Mouse (Mus musculus) adrenal gland, adult (tissue): Measurements from ENCODE around the gene Xpo5.
A peak's percentile ranks its signal among the peaks of the same experiment; 100 is the strongest.

Source experiments
- DNase-seq, 2 experiments: peaks; one replicate each; pipeline ENCODE4 v3.0.0; 2022 to 2023; ENCODE audit warnings: low spot score in 1 of 2; ENCODE audit not compliant: inconsistent age in 2 of 2

Gene Xpo5

DNA sequence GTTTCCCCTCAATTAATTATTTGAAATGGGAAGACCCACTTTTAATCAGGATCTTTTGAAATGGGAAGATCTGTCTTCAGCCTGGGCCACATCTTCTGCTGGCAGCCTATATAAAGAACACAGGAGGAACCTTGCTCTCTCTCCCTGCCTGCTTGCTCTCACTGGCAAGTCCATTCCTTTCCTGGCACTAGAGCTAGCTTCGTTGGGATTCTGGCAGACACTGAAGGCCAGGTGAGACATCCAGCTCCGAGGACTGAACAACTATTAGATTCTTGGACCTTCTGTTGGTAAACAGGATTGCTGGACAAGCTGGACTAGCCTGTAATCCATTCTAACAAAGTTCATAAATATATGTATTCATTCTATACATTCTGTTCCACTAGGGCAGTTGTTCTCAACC is 13.8 kb upstream of the Xpo5 start:
- peak in 1 of 2 experiments; percentile 69 for DNase-seq

DNA sequence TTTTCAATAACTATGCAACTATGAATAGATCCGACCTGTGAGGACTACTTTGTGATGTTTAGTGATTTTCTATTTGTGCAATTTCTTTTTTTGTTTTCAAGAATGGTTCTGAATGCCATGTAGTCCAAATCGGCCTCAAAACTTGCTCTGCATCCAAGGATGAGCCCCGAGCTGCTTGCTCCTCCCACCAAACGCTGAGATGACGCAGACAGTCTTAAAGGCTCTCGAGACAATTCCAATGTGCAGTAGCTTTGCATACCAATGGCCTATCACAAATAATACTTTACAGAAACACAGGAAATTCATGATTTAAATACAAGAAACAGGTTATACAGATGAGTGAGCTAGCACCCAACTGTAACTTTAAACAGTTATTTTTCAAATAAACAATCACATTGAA is 1.4 kb upstream of the Xpo5 start:
- DNase-seq = peak; percentile 55 to 78

DNA sequence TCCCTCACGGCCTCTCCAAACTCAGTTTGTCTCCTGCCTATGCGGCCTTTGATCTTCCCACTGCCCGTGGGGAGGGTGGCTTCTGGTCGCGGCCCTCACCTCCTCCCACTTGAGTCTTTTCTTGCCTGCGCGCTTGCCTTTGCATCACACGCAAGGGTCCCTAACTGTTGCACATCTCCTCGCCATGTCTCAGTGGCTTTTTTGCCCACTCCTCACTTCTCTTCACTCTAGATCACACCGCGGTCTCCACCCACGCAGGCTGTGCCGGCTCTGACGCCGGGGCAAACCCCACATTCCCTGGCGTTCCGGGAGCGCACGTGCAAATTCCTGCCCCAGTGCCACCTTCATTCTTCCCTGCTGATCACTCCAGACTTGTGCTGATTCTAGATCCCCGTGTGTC is 496 bp downstream of the Xpo5 start:
- DNase-seq = no peak

DNA sequence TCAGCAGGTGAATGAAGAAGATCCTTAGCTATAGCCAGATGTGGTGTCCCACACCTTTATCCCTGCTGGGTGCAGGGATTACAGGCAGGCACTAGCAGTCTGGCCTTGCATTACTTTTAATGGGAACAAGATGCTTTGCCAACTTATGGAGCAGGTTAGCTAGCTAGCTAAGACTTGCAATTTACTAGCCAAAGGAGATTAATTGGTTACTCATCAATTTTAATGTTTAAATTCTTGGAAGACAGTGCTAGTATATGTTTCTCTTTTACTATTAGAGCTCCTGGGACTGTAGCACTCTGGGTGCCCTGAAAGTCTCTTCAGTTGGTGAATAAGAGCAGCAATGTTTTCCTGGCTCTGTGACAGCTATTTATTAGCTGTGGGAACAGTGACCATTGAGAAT is 4.1 kb downstream of the Xpo5 start:
- DNase-seq = no peak

DNA sequence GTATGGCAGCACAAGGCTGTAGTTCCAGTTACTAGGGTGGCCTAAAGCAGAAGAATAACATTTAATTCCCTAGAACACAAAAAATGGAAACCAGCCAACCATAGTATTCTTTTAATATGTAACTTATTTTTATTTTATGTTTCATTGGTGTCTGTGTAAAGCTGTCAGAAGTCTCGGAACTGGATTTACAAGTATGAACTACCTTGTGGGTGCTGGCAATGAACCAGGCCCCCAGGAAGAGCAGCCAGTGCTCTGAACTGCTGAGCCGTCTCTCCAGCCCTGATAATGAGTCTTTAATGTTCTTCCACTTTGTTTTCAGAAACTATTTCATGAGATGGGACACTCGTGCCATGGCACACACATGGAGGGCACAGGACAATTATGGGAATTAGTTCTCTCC is 8.0 kb downstream of the Xpo5 start:
- no peak for DNase-seq

DNA sequence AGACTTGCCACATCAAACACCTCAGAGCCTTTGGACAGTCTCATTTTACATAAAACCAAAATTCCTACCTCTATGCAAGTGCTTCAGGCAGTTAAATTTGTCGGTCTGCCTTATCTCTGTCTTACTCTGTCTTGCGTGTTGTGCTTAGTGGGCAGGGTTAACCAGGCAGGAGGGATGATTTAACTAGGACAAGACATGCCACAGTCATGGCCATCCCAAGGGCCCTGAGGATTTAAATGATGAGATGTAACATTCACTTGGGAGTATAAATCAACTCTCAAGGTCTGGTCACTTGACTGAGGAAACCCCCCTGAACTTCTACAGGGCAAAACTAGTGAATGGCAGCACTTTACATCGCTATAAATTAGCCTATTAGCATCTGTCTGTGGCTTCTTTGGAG is 19.0 kb downstream of the Xpo5 start:
- peak; percentile 77 to 84 for DNase-seq

DNA sequence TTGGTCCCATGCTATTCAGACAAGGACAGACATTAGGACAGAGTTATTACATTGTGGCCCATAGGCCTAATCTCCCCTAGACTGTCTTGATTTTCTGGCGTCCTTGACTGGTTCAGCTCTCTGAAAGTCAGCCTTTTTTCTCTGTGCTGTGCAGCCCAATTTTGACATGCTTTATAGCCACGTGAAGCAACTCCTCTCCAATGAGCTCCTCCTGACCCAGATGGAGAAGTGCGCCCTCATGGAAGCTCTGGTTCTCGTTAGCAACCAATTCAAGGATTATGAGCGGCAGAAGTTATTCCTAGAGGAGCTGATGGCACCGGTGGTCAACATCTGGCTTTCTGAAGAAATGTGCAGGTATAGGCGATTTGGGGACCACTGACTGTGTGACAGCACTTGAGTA is 25.0 kb downstream of the Xpo5 start:
- peak; percentile 81 to 92 for DNase-seq

DNA sequence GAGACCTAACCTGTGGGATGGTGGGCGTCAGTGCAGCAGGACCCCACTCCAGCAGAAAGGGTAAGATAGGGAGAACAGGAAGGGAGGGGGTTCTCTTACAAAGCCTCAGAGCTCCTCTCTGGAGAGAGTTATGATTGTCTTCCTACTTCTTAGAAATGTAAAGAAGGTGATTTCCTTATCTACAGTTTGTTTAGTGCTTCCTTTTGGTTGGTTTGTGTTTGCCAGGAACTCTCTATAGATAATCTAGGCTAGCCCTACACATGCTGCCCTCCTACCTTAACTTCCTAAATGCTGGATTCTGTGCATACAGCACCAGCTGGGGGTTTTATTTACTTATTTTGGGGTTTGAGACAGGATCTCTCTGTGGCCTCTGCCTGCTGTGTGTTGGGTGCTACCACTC is 33.5 kb downstream of the Xpo5 start:
- no peak for DNase-seq

DNA sequence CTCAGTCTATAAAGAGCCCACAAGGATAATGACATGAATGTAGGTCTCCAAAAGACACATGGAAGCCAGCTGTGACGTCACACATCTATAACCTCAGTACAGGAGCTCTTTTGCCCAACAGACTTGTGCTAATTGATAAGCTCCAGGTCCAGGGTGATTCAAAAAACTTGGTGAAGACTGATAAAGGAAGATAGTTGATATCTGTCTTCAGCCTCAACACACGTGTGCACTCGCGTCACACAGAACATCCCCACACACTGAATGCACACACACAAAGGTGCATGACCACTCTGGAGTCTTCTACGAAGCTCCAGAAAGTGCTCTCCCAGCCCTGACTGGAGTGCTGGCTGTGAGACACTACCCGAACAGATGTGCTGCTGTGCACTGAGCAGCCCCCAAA is 34.5 kb downstream of the Xpo5 start:
- DNase-seq = no peak

DNA sequence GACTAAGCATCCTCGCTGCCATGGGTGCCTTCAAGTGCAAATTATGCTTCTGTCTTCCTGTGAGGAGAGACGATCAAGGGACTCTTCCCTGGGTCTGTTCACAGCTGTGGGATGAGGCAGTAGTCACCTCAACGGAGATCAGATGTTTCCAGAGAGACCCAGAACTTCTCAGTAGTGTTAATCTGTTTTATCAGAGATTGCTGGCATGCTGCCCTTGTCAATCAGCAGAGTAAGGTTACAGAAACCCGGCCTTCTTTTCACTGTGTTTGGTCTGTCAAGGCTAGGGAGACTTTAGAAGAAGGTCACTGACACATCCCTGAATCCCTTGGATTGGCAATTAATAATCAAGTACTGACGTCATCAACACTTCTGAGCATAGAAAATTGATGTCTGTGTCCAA is 34.9 kb downstream of the Xpo5 start:
- DNase-seq = peak; percentile 50 to 91

DNA sequence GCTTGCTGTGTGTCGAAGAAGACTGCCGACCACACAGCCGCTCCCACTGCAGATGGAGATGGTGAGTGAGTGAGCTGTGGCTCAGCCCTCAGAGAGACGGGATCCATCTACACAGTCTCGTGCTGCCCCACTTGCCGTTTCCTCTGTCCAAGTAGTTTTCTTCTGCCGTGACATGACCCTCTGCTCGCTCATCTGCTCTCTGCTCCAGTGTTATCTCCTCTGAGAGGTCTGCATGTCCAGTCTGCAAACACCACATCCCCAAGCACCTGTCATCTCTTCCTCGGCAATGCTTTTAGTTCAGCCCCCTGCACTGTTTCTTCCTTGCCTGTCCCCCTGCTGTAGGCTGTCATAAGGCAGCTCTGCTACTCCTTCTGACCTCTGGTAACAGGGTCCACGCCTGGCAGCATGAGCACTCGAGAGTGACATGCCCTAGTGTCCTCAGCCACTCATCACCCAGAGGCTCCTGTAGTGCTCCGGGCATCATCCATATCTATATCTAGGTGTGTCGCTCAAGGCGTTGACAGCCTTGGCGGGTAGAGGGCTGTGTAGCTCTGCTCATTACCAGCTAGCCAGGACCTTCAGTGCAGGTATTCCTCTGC is 37.0 kb downstream of the Xpo5 start:
- no peak for DNase-seq

DNA sequence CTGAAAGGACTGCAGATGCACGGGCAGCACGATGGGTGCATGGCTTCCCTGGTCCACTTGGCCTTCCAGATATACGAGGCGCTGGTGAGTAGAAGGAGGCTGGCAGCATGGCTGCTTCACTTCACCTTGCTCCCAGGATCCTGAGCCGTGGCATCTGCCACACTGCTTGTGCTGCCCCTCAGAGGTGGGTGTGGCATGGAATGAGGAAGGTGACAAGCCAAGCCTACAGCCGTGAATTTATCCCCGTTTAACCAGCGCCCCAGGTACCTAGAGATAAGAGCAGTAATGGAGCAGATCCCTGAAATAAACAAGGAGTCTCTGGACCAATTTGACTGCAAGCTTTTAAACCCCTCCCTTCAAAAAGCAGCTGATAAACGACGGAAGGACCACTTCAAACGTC is 38.9 kb downstream of the Xpo5 start:
- no peak for DNase-seq

DNA sequence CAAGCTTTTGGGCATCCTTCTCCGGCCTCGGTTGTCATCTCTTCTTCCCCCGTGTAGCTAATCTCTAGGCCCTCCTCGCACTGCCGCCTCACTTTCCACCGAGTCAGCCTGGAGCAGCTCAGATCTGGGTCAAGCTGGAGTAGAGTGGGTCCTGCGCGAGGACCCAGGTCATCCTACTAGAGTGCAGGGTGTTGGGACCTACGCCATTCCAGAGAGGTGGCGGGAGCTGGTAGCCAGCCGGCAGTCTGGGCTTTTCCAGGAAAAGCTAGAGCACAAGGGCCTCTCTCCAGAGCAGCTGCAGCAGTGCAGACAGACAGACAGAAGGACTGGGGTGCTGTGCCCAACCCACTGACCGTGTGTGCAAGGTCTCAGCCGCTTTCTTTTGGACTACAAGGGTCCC is 39.7 kb downstream of the Xpo5 start:
- no peak for DNase-seq

DNA sequence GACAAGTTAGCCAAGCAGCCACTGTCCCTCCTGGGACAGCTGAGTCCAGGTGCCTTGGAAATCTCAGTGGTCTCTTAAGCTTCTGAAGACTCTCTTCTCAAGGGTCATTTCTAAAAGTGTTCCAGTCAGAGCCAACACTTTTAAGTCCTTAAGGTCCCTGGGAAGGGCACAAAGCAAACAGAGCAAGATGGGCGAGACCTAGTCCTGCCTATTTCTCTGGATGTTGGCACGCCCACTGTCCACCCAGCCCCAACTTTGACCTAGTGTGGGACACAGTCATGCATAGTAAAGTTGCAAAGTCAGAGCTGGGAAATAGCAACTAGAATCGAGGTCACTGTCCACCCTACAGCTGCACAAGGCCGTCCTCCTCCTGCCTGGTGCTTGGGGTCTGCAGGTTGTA is 40.4 kb downstream of the Xpo5 start:
- DNase-seq = peak; percentile 26 to 78

DNA sequence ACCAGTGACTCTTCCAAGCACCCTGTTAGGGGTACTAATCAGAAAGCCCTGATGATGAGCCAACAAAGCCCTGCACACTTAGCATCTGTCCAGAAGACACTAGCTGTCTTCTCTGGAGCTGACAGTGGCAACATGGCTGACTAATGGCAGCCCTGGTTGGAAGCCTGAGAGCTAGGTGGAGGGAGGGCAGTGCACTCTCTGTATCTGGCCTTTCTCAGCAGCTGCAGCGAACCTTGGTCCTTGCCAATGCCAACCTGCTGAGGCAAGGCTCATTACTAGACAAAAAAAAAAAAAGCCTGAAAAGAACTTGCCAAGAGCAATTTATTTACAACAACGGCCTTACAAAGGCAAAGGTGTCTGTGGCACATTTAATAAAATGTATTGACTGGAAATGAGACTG is 41.0 kb downstream of the Xpo5 start:
- DNase-seq = peak in 1 of 2 experiments; percentile 77

DNA sequence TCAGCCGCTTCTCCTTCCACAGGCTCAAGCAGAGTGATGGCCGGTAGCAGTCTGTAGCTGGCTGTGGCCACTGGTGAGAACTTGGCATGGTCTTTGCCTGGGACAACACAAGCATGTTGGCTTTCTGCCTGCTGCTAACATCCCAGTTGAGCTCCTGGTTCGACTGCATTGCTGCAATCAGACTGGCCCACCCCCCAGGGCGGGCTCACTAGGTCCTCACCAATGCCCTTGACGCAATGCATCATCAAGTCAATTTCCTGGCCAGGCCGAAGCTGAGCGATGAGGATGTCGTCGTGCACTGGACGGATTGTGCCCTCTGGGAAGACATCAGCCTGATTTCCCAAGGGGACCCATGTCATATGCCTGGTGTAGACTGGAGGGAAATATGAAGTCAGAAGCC is 42.0 kb downstream of the Xpo5 start:
- peak; percentile 88 to 93 for DNase-seq

DNA sequence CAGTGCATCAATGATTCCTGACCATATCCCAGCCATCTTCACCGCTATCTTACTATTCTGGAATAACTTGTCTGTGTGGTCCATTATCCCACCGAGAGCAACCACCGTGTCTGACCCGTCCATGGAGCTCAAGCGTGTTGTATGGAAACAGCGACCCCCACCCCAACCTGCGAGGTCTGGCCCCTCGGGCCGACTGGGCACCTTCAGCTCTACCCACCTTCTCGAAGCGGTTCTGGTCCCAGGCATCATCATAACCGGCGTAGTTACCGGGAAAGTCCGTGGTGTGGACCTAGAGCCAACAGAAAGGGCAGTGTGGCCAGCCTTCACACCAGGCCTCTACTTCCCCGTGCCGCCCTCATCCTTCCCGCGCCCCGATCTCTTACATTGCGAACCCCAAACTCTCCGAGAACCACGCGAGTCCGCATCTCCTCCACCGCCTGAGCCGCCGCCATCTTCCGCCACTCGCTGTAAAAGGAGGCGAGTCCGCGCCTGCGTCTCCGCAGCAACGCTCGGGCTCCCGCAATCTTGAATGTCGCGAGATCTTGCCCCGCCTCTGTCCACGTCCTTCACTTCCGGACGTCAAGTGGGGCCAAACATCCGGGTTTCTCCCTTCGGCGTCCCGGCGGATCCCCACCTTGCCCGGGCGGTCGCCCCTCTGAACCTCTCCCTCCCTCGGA is 45.1 kb downstream of the Xpo5 start, which contains the start of the genes Polr1c and Yipf3:
Gene Polr1c (minus strand): TSS at position 543 of the 677 bp plus-strand sequence.
Gene Yipf3 (plus strand): TSS at position 569 of the 677 bp plus-strand sequence.
- peak; percentile 96 to 98 for DNase-seq

DNA sequence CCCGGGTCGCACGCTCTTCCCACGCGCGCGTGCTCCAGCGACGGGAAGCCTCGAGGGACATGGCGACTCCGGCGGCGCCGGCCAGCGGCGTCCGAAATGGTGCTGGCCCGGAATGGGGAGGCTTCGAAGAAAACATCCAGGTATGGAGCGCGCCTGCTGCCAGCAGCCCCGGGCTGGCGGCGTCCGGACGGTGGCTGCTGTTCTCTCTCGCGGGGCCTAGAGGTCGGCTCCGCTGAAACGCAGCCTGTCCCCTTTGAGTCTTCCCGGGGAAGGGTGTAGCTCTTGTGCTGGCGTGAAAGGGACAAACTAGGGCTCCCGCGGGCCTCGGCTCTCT is 45.6 kb downstream of the Xpo5 start:
- DNase-seq = no peak

DNA sequence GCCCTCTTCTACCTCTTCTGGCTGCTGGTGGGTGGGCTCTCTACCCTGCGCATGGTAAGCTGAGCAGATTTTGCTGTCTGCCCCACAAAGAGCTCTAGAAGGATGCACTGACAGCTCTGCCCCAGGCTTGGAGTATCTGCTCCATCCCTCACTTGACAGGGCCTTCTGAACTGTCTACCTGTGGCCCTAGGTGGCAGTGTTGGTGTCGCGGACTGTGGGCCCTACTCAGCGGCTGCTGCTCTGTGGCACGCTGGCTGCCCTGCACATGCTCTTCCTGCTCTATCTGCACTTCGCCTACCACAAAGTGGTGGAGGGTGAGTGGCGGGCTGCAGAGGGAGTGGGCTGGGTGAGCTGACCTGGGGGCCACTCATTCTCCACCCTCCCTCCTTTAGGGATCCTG is 48.6 kb downstream of the Xpo5 start:
- no peak for DNase-seq

DNA sequence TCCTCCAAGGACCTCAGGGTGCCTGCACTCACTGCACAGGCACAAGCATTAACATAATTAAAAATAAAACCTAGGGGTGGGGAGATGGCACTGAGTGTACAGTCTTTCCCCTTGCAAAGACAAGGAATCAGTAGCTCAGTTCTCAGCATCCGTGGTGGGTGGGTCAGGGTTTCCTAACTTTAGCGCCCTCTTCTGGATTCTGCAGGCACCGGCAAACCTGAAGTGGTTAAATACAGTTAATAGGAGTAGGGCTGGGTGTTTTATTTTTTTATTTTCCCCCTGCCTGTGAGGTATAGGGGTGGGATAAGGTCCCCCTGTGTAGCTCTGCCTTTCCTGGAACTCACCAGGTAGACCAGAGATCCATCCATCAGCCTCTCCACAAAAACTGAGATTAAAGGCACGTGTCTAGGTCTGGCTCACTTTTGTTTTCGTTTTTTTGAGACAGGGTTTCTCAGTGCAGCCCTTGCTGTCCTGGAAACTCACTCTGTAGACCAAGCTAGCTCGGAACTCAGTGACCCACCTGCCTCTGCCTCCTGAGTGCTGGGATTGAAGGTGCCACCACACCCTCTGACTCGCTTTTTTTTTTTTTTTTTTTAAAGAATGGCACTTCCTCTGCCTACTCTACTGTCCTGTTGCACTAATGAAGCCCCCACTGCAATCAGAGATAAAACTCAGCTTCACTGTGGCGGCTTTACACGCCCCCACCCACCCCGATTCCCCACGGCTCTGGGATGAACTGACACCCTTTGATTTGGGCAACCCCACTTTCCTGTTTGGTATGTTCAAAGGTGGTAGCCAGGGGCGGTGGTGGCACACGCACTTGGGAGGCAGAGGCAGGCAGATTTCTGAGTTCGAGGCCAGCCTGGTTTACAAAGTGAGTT is 50.2 kb downstream of the Xpo5 start:
- peak in 1 of 2 experiments; percentile 85 for DNase-seq

DNA sequence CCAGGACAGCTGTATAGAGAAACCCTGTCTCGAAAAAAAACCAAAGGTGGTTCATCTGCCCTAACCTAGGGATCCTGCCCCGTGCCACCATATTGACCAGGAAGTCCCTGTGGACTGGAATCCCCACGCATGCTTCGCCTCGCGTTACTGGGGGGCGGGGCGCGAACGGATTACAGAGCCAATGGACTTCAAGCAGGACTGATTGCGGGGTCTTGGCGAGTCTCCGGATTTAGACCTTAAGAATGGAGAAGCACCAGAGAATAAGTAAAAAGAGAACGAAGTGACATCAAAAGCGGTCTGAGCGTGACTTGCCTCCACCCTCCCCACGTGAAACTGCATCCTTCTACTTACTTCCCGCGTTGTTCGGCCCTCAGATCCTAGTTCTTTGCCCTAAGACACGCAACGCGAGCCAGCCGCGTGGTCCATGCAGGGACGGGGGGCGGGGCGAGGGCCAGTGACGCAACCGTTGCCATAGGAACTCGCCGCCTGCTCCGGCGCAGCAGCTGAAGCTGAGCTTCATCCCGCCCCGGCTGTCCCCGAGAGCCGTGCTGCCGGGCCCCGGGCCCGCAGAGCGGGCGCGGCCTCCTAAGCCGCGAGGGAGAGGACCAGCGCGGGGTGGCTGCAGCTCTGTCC is 51.0 kb downstream of the Xpo5 start, which contains the start of gene Lrrc73:
Gene Lrrc73 (plus strand): TSS at position 80 of the 633 bp plus-strand sequence.
- peak; percentile 94 to 98 for DNase-seq
